Mouse (Mus musculus): ENCODE results near the gene Rgs8.

The Rgs8 gene

DNA sequence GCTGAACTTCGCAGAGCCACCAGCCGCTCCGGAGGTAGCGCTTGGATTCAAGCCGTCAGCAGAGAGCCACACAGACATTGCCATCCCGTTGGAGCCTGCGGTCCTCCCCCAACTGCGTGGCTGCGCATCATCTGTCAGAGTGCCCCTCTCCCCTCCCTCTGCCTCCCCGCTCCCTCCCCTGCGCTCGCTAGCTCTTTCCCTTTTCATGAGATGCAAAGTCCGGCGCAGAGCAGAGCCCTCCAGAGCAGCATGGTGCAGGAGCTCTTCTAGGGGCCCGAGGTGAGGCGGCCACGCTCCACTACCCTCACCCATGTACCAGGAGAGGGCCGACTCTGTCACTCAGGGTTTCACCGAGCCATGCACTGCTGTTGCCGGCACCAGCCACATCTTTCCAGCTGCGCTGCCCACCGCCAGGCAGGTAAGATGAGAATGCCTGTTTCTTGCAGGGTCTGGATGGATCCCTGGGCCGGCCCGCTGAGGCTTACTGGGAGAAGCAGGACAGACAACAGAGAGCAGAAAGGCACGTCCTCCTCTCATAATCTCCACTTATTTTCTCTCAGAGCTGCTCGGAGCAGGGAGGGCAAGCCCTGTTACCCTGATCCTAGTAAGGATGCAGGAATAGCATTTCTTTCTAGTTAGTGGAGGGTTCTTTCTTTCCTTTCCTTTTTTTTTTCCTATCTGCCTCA is at the start of gene Rgs8:
Rgs8 (plus strand) TSS at position 88 of the 686 bp plus-strand sequence.
- DNase-seq, result peak; percentile 72

DNA sequence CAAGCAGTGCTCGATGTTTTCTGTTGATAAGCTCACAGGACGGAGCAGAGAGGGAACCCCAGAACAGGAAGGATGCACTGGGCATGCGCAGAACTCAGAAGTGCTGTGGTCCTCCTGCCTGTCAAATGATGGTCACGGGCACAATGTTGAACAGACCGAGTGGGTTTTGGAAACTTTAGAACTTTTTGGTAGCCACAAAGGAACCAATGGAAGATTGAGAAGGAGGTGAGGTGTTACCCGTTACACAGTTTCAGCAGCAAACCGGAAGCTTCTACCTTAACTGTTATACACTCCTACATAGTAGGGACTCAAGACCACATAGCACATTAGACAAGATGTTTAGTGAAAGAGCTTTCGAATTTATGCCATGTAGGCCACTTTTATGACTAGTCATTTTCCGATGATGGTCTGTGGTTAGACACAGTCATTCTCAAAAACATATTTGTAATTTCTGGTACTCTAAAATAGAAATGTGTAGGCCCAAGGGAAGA is 35.4 kb upstream of the Rgs8 start:
- DNase-seq, result no peak

DNA sequence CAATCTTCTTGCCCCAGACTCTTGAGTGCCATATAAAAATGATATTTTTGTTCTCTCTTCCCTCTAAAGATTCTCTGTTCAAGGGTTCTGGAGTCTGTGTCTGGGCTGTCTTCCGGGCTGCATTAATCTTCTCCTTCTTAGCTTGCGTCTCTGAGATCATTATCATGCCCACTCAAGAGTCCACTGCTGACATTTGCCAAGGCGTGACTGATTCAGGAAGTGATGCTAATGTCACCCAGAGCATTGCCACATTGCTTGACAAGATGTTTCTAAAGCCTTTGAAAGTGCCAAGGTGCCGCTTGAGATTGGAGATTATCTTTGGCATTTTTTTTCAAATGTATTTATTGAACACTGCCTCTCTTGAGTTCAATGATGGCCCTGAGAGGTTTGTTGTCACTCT is 29.8 kb upstream of the Rgs8 start:
- no peak for DNase-seq

- DNase-seq, result no peak
These were observed 20.1 kb upstream of the Rgs8 start for GRCm38 (mm10) chr1:153632686-153633085.

DNA sequence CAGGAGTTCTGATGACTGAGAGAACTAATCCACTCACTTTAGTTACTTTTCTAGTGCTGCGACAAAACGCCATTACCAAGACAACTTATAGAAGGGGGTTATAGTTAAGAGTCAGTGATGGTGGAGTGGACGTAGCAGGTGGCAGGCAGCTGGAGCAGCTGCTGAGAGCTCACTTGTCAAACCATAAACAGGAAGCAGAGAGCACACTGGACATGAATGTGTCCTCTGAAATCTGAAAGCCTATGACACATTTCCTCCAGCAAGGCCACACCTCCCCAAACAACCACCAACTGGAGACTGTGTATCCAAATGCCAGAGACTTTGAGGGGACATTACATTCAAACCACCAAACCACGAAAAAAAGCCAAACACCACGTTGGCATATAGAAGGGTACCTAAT is 17.8 kb upstream of the Rgs8 start:
- DNase-seq, result no peak

GRCm38 (mm10) chr1:153635521-153635920 is 17.3 kb upstream of the Rgs8 start:
- DNase-seq, result no peak

GRCm38 (mm10) chr1:153636821-153637220 is 16.0 kb upstream of the Rgs8 start:
- no peak for DNase-seq

DNA sequence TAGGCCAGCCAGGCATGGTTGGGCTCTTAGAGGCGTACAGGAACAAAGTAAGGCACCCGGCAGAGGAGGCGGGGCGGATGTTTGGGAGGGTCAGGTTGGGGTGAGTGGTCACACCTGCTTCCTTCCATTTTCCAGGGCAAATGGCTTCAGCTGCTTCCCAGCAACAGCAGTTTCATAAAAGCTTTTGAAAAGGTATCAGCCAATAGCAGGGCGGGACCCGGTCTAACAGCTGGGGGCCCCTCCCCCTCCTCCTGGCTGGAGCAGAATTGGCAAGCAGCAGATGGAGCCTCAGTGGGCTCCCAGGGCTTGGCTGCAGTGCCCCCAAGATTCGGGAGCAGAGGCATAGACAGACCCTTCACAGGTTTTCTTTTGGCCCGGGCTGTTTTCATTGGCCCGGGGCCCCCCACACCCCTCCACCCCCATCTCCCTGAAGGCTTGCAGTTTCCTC is 11.3 kb upstream of the Rgs8 start:
- no peak for DNase-seq

DNA sequence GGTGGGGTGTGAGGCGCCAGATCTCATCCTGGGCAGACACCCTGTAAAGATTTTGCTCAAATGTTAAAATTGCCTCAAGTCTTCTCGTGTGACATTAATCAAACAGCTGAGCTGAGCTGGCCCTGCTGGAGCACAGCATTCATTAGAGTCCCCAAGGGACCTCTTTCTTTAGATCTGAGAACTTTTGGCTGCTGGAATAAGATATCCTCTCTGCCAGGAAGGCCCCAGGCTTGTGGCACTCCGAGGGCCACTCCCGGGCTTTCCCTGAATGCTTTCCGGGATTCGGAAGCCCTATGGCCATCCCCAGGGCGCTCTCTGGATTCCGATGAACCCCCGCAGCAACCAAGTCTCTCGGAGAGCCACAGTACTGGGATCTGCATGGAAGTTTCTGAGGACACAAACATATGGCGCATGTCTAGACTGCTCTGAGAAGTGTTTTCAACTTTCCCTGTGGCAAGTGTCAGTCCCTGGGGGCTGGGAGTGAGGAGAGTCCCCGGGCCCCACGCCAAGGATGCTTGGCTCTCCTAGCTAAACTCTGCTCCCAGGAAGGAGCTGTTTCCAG is 10.8 kb upstream of the Rgs8 start:
- DNase-seq, result no peak

DNA sequence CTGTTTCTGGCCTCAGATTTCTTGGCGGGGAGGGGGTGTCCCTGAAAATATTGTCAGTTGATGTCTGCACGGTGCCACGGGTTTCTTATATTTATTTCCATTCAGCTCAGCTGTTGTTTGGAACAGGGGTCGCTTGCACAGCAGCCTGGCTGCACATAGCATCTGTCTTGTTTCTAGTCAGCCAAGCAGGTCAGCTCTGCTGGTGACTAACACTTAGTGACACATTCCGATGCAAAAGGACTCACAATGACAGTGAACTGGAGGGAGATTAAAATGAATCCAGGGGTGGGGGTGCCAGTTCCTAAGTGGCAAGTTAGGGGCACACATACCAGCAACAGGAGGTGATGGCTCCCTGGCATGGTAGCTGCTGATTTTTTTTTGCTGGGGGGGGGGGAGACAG is 849 bp downstream of the Rgs8 start:
- DNase-seq, result no peak

DNA sequence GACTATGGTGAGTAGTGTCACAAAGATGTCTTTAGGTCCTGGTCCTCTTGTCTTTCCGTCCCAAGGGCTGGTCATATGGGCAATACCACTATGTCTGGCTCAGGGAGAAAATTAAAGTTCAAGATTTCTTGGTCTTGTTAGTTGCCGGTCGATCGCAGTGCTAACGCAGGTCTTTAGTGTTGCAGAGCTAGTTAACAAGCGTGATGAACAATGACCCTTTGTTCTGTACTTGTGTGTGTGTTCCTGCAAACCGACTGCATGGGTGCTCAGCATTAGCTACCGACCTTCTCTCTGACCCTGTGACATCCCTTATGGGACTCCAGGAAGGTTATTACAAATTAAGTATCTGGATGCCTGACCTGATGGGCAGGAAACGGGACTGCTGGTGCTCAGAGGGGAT is 6.8 kb downstream of the Rgs8 start:
- no peak for DNase-seq

DNA sequence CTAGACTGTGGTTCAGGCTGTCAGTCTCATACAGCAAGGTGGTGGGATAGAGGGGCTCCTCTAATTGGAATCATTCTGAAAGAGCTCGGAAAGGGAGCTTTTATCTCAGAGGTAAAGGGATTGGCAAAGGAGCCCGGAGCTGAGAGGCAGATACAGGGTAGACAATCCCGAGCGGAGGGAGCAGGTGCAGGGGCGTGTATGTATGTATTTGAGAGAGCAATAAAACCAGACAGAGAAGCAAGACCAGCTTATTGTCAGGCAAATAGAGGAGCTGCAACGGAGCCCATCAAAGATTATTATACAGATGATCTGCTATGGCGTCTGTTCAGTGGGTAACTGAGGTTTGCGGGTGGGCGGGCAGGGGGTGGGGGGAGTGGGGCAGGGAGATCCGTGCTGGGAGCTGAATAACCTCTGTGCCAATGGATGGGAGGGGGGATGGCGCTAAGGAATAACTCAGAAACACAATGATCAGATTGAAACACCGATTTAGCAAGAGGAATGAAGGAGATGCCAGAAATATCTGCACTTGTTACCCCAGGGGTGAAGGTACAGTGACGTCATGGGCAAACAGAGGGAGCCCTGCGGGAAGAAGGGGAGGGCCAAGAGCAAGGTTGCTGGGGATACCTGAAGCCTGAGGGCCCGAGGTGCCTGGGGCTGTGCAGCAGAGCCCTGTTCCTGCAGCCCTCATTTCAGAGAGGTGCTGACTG is 8.3 kb downstream of the Rgs8 start:
- peak; percentile 18 for DNase-seq

GRCm38 (mm10) chr1:153661689-153662002 is 8.8 kb downstream of the Rgs8 start:
- peak; percentile 21 for DNase-seq

- DNase-seq, result peak; percentile 4
These were observed 9.5 kb downstream of the Rgs8 start for GRCm38 (mm10) chr1:153662362-153662761.

GRCm38 (mm10) chr1:153665066-153665715 is 12.4 kb downstream of the Rgs8 start:
- DNase-seq, result peak; percentile 91

DNA sequence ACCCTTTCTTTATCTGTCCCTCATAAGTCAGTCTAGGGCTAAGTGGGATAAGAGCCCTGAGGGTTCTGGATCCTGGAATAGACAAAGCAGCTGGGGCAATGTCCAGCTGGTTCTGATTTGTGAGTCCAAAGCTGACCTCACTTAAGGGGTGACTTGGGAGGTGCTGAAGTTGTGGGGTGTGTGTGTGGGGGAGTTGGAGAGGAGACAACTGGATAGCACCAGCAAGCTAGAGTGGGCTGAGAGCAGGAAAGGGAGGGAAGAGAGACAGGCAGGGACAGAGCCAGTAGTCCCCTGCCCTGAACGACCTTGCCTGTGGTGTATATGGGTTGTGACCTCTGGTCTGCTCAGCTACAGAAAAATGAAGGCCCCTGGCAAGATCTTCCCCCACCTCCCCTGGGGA is 13.4 kb downstream of the Rgs8 start:
- DNase-seq, result peak; percentile 48

GRCm38 (mm10) chr1:153667244-153667727 is 14.5 kb downstream of the Rgs8 start:
- peak; percentile 81 for DNase-seq

DNA sequence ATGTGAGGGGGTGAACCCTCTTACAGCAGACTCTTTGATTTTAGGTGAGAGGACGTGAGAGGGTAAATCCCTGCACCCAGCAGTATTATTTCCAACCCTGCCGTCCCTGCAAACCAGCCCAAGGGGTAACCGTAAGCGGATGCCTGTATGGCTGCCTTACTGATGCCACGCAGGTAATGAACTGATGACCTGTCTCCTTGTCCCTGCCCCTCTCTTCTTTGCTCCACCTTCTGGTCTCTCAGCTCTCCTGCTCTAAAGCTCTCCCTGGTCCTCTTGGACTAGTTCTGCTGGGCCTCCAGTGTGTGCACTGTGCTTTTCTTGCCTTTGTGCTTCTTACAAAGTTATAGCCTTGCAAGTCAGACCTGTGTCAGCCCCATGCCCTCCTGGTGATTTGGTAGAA is 15.0 kb downstream of the Rgs8 start:
- peak; percentile 53 for DNase-seq

DNA sequence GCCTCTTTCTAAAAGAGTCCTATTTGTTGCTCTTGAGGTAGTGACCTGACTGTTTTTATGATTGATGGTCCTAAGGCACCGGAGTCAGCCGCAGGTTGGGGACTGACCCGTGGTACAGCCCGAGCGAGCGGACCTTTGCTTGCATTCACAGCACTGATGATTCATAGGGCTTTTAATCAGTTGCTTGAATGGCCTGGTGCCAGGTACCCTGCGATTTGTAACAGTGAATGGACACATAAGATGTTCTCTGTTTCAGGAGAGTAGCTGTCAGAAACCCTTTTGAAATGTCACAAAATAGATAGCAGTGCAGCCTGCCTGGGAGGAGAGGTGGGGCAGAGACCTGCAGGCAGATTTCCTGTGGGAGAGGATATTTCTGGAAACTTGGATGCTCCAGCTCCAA is 16.3 kb downstream of the Rgs8 start:
- DNase-seq, result peak; percentile 73

- no peak for DNase-seq
These were observed 16.9 kb downstream of the Rgs8 start for GRCm38 (mm10) chr1:153669728-153670127.

DNA sequence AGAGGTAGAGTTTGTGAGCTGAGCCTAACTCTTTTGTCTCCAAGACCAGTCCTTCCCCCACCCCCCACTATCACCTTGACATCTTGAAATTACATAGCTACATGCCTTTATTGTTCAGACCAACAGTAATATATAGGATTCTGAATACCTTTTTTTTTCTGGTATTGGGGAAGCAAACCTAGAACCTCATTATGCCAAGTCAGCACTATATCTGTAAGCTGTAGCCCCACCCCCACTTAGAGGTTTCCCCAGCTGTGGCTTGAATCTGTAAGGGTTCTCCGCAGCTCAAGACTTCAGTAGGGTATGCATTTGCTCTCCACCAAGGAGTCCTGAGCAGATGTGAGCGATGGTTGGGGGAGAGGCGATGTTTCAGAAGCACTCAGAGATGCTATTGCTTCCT is 18.5 kb downstream of the Rgs8 start:
- DNase-seq, result no peak

GRCm38 (mm10) chr1:153672698-153673097 is 19.9 kb downstream of the Rgs8 start:
- DNase-seq, result no peak

DNA sequence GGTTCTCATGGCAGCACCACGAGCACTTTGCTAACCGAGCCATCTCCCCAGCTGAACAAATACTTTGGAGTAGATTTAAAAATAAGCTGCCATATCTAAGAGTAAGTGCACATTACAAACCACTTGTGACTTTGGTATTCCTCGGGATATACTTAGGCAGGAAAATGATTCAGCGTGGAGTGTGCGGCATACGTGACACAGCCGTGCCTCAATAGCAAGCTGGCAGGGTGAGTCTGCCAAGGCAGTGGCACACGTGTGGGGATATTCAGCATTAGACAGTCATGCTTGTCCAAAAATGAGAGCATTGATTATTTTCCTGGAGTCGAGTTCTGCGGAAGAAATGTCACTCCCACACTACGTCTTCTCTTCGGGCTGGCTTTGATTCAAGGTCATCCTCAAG is 21.1 kb downstream of the Rgs8 start:
- DNase-seq, result no peak

- DNase-seq, result no peak
These were observed 22.8 kb downstream of the Rgs8 start for GRCm38 (mm10) chr1:153675591-153675990.

All from cerebellum, adult 8-10 months (tissue).